Mouse (Mus musculus) layer of hippocampus, adult 8-10 months (tissue): ENCODE results near the gene Mindy4. TPM values are rescaled to one million over a fixed set of nuclear protein-coding genes. Genes with fewer than 3 reads are reported as not detected.
"Not testable (repeated sequence)": the region's sequence is repeated elsewhere in the genome, so short reads cannot be mapped to it uniquely, and the experiment has no call there.

ENCODE experiments used
- DNase-seq, 2 experiments: peaks; one replicate each; pipeline ENCODE4 v3.0.0; 2022; ENCODE audit warnings: low spot score in 2 of 2
- total RNA-seq, 4 experiments: library from RNA; stranded (reverse); gene quantifications; 2 replicates each; pipeline ENCODE4 v1.2.4; 2022

Gene Mindy4
- total RNA-seq: 10 to 100 TPM; 11.9 to 13.8 (median 12.8) TPM

DNA sequence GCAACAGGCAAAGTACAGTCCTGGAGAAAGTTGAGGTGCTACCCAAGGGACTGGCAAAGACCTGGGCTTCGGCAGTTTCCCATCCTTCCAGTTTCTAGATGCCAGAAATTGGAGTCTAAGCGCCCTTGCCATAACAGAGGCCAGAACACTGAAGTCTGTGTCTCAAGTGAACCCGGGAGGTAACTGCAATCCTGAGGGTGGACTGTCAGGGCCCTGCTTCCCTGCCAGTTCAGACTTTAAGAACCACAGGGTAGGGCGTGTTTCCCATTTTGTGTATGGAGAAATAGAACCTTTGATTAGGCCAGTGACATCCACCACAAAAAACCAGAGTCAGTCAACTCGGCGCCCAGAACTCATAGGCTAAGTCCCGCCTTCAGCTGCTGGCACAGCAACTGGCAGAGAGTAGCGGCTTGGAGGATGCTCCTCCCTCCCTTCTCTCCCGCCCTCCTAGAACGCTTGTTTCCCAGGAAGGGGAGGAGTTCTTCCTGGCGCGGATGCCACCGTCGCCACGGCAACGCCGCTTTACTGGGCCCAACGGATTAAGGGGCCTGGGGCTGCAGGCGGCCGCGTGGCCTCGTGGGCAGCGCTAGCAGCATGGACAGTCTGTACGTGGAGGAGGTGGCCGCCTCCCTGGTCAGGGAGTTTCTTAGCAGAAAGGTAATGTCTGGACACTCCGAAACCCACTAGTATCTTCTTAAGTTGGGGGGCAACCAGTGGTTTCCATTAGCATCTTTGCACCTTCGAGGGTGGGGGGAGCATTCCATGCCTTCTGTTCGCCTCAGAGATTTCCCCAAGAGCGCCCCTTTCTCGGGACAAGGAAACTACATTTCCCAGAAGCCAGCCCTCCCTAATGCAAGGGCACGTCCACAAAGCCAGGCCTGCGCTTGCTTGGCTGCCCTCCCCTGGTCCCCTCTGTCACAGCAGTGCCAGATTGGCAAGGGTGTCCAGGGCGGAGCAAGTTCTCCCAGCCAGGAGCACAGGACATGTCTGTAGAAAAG, at the start of gene Mindy4:
Gene Mindy4 (plus strand): TSS at position 471 of the 998 bp plus-strand sequence.
- peak; percentile 88 to 89 for DNase-seq

DNA sequence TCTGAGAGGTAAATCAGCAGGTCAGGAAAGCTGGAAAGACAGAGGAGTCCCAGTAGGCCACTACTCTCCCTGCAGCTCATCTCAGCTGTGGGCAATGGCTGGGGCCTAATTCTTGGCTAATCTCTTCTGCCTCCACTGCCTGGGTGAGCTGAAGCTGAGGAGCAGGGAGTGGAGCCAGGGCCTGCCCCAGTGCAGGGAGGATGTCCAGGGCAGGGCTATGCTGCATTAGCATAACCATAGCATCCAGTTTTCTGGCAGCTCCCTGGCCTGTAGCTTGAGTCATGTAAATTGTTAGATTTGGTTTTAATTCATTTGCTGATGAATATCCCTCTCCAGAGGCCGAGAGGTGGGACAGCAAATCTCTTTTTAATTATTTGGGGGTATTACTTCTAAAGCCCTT, 43.9 kb upstream of the Mindy4 start:
- DNase-seq: no peak

DNA sequence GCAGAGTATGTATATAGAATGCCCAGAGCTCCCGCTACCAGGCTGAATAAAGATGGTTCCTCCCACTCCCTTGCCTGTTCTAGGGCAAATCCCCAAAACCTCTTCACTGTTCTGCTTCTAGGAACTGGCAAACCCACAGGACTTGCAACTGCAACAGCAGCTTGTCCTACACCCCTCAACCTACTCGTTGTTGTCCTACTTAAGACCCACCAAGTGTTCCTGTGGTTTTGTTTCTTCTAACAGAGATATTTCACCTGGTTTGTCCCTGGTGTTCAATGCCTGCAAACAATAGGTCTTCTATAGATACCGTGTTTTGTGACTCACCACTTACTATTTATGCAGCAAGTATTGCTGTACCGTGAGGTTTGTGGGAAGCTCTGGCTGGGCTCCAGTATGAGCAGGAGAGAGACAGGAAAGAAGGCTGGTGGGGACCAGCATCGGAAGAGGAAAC, 41.8 kb upstream of the Mindy4 start:
- peak; percentile 74 to 77 for DNase-seq

DNA sequence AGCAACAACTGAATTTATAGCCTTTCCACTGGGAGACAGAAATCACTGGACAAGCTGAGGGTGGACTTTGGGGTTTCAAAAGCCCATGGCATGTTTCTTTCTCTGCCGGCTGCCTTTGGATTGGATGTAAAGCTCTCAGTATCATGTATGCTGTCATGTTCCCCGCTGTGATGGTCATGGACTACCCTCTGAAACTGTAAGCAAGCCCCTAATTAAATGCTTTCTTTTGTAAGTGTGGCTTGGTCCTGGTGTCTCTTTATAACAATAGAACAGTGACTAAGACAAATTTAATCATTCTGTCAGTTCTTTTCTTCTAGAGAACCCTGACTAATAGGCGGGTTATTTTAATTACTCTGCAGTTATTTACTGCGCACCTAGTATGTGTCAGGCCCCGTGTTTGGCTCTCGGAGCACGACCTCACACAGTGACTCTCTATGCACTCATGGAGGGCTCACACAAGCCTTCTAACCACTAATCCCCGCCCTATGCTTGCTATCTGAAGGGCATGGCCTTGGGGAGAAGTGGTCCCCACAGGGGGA, 40.1 kb upstream of the Mindy4 start:
- DNase-seq: no peak

DNA sequence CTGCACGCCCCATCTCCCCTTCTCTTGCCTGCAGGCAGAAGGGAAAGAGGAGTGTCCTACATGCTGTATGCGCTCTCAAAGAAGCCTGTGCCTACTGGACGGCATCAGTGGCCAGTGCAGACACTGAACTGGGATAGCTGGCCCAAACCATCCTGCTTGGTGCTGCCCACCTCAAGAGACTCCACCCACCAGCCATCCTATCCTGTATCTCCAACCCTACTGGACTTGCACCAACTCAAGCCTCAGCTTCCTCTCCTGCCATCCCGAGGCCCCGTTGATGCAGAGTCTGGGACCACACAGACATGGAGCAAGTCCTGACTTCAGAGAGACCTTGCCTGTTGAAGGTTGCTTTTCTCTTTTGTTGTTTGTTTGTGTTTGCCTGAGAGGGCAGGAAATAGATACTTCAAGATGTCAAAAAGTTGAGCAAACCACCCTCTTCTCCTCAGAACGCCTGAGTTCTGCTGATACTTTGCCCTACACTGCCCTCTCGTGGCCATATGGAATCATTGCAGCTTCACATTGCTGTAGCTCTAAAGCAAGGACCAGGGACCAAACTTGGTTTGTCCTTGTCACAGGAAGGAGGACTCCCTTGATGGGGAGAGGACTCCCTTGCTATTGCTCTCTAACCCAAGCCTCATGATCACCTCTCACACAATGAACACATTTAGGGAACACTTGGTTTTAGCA, 36.3 kb upstream of the Mindy4 start:
- peak; percentile 68 to 81 for DNase-seq

DNA sequence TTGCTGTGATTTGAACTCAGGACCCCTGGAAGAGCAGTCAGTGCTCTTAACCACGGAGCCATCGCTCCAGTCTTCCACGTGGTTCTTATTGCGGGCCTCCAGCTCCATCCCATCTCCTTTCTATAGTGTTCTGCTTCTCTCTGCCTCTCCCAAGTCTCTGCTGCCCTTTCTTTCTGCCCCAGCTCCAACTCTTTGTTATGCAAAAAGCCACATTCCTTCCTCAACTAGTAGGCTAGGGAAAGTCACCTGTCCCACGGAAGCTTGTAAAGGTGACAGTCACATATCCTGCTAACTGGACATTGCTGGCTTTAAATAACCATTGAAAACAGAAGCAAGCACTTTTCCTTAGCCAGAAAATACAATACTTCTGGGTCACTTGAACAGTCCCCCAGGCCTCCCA, 33.4 kb upstream of the Mindy4 start:
- no peak for DNase-seq

DNA sequence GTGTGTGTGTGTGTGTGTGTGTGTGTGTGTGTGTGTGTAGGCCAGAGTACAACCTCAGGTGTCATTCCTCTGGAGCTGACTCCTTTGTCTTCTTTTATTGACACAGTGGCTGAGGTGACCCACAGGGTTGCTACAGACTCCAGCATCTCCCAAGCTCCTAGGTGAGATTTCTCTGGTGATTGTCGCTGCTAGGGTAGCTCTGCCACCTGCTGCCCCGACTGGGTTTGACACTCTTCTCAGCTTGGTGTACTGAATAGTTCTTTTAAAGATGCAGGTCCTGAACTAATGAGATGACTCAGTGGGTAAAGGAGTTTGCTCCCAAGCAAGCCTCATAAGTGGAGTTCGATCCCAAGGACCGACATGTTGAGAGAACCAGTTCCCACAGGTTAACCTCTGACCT, 31.5 kb upstream of the Mindy4 start:
- DNase-seq: no peak

DNA sequence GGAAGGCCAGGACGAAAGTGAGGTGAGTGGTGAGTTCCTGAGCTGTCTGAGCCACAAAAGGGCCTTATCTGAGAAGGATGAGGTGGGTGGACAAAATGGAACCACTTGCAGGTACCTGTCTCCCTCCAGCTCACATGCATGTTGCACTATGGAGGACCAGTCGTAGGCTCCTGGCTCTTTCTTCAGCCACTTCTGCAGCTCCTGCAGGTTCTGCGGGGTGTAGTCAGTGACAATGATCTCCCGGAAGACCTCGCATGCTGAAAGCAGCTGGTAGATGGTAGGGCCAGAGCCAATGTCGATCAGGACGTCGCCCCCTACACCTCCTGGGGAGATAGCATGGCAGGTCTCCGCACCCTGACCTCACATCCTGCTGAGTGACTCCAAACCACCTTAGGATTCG, 30.0 kb upstream of the Mindy4 start:
- DNase-seq: no peak

DNA sequence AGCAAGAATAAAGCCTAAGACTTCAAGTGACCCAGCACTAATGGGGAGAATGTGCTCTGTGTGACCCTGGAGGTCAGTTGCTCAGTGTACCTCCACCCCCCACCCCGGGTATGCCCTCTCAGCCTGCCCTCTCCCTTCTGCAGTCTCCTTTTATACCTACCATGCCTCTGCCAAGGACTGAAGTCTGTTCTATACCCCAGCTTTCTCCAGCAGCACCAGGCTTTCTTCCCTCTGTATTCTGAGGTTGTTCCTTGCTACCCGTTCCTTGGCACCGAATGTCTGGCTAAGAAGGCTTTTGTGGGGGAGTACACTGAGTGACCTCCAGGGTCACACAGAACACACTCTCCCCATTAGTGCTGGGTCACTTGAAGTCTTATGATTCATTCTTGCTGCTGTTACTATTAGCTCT, 29.2 kb upstream of the Mindy4 start:
- no peak for DNase-seq

DNA sequence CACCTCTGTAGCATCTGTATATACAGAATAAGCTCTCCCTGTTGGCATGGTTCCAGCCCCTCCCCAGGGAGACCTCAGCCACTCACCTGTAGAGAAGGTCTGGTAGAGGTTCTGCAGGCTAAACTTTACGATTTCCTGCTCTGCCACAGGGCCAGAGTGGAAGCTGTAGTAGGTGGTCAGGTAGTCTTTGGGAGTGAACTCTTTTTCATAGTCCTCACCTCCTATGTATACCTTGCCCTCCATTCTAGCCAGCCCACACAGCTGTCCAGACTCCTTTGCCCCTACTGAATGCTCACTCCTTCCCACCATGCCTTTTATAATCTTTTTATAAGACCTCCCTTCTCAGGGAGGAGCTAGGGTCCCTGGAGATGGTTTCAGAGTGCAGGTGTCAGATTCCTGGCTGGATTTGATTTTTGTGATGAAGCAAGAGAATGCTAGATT, 28.4 kb upstream of the Mindy4 start, which contains the start of gene Inmt:
Gene Inmt (minus strand): TSS at position 303 of the 441 bp plus-strand sequence.
- DNase-seq: no peak

DNA sequence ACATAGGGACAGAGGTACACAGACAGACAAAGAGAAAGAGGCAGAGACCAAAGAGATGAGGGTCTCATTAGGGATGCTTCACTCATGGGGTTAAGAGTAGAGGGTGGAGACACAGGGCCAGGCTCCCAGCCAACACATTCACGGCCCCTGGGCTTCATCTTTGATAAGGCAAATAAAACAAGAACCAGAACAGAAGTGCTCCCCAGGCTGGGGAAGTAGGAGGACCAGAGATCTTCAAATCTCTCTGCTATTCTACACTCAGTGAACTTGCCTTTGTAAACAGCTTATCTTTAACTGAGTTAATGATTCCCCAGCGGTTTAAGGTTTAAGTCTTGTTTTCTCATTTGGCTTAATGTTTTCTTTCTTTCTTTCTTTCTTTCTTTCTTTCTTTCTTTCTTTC, 27.7 kb upstream of the Mindy4 start:
- DNase-seq: no peak

DNA sequence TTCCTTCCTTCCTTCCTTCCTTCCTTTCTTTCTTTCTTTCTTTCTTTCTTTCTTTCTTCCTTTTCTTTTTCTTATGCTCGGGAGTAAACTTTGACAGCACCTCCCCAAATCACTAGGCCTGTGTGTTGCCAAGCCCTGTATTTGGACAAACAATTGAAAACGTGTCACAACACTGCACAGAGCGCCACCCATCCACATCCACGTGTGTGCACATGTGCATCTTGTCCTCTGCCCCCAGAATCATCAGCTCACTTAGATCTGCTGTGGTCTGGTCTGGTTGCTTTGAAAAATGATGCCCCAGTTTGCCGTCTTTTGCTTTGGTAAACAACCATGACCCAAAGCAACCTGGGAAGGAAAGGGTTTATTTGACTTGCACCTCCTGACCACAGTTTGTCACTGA, 27.3 kb upstream of the Mindy4 start:
- DNase-seq: no peak

DNA sequence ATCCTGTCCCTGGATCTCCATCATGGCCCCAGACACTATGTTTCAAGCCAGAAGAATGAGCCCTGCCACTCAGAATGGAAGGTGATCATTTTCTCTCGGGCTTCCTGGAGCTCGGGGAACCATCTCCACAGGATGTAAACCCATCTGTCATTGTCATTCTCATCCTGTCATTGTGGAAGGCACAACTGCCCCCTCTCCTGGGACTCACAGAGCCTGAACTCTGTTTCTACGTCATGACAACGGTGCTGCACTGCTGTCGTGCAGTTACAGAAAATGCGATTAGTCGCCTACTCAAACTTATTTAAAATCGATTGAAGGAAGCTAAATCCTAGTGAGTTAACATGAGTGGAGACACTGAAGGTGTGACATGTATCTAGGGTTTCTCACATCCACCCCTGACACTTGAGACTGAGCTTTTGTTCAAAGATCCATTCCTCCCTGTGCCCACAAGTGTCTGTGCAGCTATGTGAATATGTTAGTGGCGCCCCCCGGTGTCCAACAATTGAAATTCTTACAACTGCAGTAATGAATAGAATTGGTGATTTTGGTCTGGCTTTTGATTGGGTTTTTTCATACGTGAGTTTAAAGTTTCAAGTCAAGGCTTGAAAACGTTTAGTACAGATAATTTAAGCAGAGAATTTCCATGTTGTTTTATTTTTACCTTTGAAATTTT, 26.0 kb upstream of the Mindy4 start:
- peak in 1 of 2 experiments; percentile 25 for DNase-seq

DNA sequence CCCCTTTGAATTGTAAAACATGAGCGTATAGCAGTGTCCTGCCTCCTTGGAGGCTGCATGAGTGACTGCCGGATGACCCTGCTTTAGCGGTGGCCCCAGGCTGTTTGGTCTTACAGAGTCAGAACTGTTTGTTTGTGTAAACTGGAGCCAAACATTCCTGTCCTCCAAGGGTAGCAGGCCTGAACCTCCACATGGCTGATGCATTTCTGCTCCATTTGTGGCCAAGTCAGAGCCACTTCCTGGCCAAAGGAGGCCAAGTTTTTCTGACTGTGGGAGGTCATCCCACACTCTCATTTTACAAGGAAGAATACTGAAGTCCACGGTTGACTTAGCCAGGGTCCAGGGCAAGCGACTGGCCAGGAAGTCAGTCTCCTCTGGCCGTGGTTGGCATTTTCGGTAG, 23.6 kb upstream of the Mindy4 start:
- no peak for DNase-seq

DNA sequence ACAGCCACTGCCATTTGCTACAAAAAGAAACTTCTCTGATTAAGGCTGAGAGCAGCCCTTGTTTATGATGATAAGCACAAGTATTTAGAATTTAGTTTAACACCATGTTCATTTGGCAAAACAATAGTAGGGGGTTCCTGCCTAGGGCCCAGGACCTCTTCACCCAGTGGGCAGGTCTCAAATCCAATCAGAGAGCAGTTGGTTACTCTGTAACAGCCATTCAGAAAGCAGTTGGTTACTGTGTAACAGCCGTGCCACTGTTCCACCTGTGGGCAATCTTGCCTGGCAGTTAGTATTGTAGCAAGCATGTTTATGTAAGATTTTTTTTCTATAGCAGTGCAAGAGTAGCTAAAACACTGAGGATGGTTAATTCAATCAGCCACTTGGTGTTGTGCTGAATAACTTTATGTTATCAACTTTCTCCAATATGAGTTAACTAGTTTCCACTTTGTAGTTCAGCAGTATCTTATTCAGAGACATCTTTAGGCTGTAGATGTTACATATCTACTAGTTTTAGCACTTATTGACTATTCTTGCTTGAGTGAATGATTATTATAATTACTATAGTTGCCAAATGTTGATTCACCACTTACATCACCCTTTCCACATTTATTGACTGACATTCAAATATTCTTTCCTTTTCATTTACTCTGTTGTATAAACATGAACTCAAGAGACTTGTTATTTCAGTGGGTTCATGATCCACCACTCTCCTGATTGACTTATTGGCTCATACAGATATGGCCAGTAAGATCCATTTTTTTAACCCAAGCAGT, 20.3 kb upstream of the Mindy4 start:
- no peak for DNase-seq

DNA sequence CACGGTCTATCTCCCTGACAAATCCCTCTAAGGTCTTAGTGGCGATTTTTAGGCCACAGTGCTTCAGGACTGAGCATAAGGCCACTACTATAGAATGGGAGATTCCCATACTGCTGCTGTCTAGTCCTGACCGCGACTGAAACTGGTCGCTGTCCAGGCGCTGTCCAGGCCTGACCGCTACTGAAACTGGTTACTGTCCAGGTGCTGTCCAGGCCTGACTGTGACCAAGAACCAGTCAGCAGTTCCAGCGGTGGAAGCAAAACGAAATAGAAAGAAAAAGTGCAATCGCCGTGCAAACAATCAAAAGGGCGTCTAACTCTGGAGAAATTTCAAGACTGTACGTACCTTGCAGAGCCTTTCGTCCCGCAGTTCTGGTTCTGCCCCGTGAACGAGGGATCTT, 15.4 kb upstream of the Mindy4 start:
- DNase-seq: not testable (repeated sequence)

DNA sequence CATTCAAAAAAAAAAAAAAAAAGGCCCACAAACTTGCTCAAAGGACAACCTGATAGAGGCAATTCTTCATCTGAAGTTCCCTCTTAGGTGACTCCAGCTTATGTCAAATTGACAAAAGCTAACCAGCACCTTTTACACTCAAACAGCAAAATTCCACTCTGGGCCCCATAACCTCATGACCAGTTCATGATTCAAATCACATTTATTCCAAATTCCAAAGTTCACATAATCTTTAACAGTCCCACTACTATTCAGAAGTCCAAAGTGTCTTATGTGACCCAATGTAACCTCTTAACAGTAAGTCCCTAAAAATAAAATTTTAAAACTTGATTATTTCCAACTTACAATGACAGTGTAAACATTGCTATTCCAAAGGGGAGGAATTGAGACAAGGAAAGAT, 13.8 kb upstream of the Mindy4 start:
- DNase-seq: no peak

DNA sequence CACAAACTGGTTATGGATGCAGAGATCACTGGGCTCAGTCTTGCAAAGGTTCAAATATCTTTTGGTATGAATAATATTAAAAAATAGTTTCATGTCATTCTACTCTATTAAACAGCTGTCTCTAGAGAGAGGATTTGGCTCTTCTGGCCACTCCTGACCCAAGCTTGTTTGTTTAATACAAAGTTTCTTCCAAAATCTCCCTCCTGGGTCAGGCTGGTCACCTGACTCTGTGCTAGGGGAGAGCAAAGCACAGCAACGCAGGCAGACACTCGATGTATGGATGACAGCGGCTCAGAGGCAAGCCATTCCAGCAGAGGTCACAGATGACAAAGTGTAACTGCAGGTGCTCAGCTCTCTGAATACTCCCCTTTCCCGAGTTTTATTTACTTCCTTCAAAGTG, 11.6 kb upstream of the Mindy4 start:
- no peak for DNase-seq

DNA sequence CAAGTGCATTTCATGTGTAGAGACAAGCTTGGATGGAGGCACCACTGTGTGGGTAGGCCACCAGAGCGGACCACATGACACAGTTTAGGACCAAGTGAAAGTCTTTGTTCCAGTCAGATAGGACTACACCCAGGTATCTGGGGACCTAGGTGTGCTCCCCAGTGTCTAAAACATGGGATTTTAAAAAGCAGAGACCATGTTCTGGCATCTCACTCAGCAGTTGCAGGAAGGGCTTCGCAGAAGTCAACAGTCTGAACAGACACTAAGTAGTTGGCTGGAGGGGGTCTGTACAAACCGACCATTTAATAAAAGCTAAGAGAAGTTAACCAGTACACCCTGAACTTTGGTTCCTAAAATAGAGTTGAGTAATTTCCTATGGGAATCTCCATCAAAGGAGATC, 10.0 kb upstream of the Mindy4 start:
- no peak for DNase-seq

DNA sequence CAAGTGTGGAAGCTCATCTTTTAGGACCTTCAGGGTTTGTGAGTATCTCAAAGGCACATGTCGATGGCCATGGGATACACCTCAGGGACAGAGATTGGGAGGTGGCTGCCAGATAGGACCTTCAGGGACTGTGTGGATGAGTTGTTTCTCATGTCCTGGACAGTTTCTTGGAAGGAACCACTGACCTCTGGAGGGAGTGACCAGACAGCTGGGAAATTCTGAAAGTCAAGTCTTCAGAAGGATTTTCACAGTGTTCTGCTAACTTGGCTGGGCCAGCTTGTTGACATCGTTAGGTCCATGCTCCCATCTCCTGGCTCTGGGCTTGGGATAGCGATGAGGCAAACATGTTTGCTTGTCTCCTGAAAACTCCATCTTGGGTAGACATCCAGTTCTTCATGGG, 4.1 kb upstream of the Mindy4 start:
- DNase-seq: no peak

DNA sequence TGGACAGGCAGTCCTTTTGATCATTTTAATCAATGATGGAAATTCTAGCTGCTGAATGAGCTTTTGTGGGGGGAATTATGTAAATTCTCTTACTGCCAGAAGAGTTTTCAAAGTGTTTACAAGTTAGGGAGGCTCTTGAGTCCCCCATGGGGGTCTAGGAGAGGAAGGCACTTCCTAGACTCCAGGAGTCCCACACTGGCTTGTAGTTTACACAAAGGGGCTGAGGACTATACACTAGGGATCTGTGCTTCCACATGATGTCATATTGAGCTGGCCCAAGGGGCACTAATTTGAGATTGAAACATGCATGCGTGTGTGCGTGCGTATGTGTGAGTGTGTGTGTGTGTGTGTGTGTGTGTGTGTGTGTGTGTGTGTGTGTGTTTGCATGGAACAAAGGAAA, 748 bp downstream of the Mindy4 start:
- no peak for DNase-seq
